Mouse (Mus musculus) frontal cortex, postnatal 25 days (tissue): ENCODE data around the gene AC124108.1.

Experiments used
- DNase-seq, 2 experiments: peaks; one replicate each; pipeline ENCODE4 v3.0.0; 2022; ENCODE audit warnings: low spot score in 2 of 2

The AC124108.1 gene

GRCm38 (mm10) chr1:132200562-132201510, 9.6 kb downstream of the AC124108.1 start:
- DNase-seq, result peak in 1 of 2 experiments; percentile 57

- no peak for DNase-seq
Measured at GRCm38 (mm10) chr1:132201511-132201860, 10.2 kb downstream of the AC124108.1 start.

GRCm38 (mm10) chr1:132201936-132202335, 10.7 kb downstream of the AC124108.1 start:
- no peak for DNase-seq

GRCm38 (mm10) chr1:132202771-132203170, 11.5 kb downstream of the AC124108.1 start:
- no peak for DNase-seq

- no peak for DNase-seq
Measured at GRCm38 (mm10) chr1:132205958-132206357, 14.7 kb downstream of the AC124108.1 start.

GRCm38 (mm10) chr1:132206828-132207227, 15.6 kb downstream of the AC124108.1 start:
- DNase-seq, result no peak

- no peak for DNase-seq
Measured at GRCm38 (mm10) chr1:132208154-132208553, 16.9 kb downstream of the AC124108.1 start.

- no peak for DNase-seq
Measured at GRCm38 (mm10) chr1:132209400-132209799, 18.1 kb downstream of the AC124108.1 start.

GRCm38 (mm10) chr1:132210922-132211321, 19.7 kb downstream of the AC124108.1 start:
- no peak for DNase-seq

- no peak for DNase-seq
Measured at GRCm38 (mm10) chr1:132211672-132212071, 20.4 kb downstream of the AC124108.1 start.

- peak; percentile 79 to 80 for DNase-seq
Measured at GRCm38 (mm10) chr1:132212218-132212617, 21.0 kb downstream of the AC124108.1 start.

- no peak for DNase-seq
Measured at GRCm38 (mm10) chr1:132213076-132213475, 21.8 kb downstream of the AC124108.1 start.

- no peak for DNase-seq
Measured at GRCm38 (mm10) chr1:132216276-132216675, 25.0 kb downstream of the AC124108.1 start.

GRCm38 (mm10) chr1:132221627-132222026, 30.4 kb downstream of the AC124108.1 start:
- DNase-seq, result no peak

- DNase-seq, result no peak
Measured at GRCm38 (mm10) chr1:132222166-132222565, 30.9 kb downstream of the AC124108.1 start.

GRCm38 (mm10) chr1:132226297-132227080, 35.2 kb downstream of the AC124108.1 start:
- no peak for DNase-seq

GRCm38 (mm10) chr1:132229667-132230066, 38.4 kb downstream of the AC124108.1 start, which contains the start of gene Gm10188:
Gene Gm10188 (minus strand): TSS chr1:132229767.
- no peak for DNase-seq

GRCm38 (mm10) chr1:132231470-132232274, 40.4 kb downstream of the AC124108.1 start:
- DNase-seq, result no peak

- DNase-seq, result no peak
Measured at GRCm38 (mm10) chr1:132233566-132233965, 42.3 kb downstream of the AC124108.1 start.

- no peak for DNase-seq
Measured at GRCm38 (mm10) chr1:132234757-132235273, 43.6 kb downstream of the AC124108.1 start.

GRCm38 (mm10) chr1:132237585-132238159, 46.4 kb downstream of the AC124108.1 start:
- peak; percentile 51 to 52 for DNase-seq
